Comparison of ENCODE assay signal across 8 mouse cellular contexts in genomic region chr2:126597279-126598241, GRCm38 (mm10). TPM values are rescaled to one million over a fixed set of nuclear protein-coding genes. Genes with fewer than 3 reads are reported as not detected.
DNase-seq lines count a peak whose midpoint lies in the region; ATAC-seq and TF ChIP-seq lines count a peak whose summit lies in the region.
"Had no signal": no experiment of that assay in that cellular context is flagged by ENCODE, and none has a peak within 500 bp of the region (broad histone marks: within the 10 kb centered on the region; RNA-seq: fewer than 3 reads in every experiment).

No protein-coding gene starts in this region.

- in situ Hi-C loops in Patski (cut with MboI; ENCODE audit: low pct_unique_long_range_greater_than_20kb) = loop anchor here (5.0 to 10.0 kb wide), 3 partner anchors 60 to 407 kb away; partner anchors contain the start of genes Ap4e1 and Usp50

- no peaks in the 10 kb centered on the region for H3K27me3 ChIP-seq in Patski
- H3K27me3 ChIP-seq in intestine, embryonic 15.5 days (replicated peaks) = no peaks in the 10 kb centered on the region
- no peaks in the 10 kb centered on the region for H3K27me3 ChIP-seq in splenic B cell, adult 2 months (ENCODE audit: control insufficient read depth, insufficient read depth, low read length, poor library complexity, severe bottlenecking)

- no peaks in the 10 kb centered on the region for H3K4me1 ChIP-seq in intestine, embryonic 15.5 days (replicated peaks)

- CTCF ChIA-PET in Patski (lab: Charles Lee) = interaction anchor here (1.0 to 2.0 kb wide), 3 partner anchors 47 to 184 kb away, joined by 3 to 7 read pairs (median 5); no protein-coding TSS in a partner anchor

- H3K9me3 ChIP-seq in intestine, embryonic 15.5 days = no peaks in the 10 kb centered on the region

- DNase-seq in lung, adult 18-20 months = peak; percentile 47 to 68
- DNase-seq in lung, postnatal 4 days = no peak
- peak; percentile 20 for DNase-seq in Patski (ENCODE audit: low read depth, low spot score)
- DNase-seq in splenic B cell, adult 2 months (ENCODE audit: low read depth, low spot score) = peak; percentile 56
- DNase-seq in cerebellum, postnatal 10 days = no peak
- no peak for DNase-seq in adrenal gland, adult 8-10 months
- DNase-seq: adrenal gland, postnatal 25 days had no signal

- no peaks in the 10 kb centered on the region for H3K36me3 ChIP-seq in intestine, embryonic 15.5 days
- H3K36me3 ChIP-seq in splenic B cell, adult 2 months (ENCODE audit: control insufficient read depth, insufficient read depth, low read length, poor library complexity, severe bottlenecking) = no peaks in the 10 kb centered on the region

- no peak for TF ChIP-seq CTCF in Patski (IDR thresholded peaks at IDR 0.05)

- ATAC-seq in Patski = peak; percentile 48
- peak; percentile 76 for ATAC-seq in intestine, embryonic 15.5 days

- no peak overlapping the region for H3K4me2 ChIP-seq in intestine, embryonic 15.5 days (replicated peaks)

- H3K27ac ChIP-seq in intestine, embryonic 15.5 days = no peak overlapping the region

- H3K9ac ChIP-seq in intestine, embryonic 15.5 days = no peak overlapping the region

- POLR2A ChIA-PET in Patski (lab: Charles Lee) = no interaction called here

- H3K4me3 ChIP-seq in intestine, embryonic 15.5 days (replicated peaks) = no peak overlapping the region

- WGBS in intestine, embryonic 15.5 days = 78% methylated on average over 20 of the region's 20 CpGs

RNA-seq across cellular contexts. Expression of gene Hdc, which starts 21.5 kb away (rescaled TPM):
- 0.12 TPM for polyA plus RNA-seq in Patski (2021)
- 3.0 TPM in 2 replicates for polyA plus RNA-seq in intestine, embryonic 15.5 days (2015; fragmentation: Nextera tagmentation; extraction: Ambion mirVana)
- 10 to 100 TPM in 2 of 4 experiments, 1 to 10 TPM in 2; 4.6 to 26.8 (median 8.9) TPM for total RNA-seq in adrenal gland, adult 8-10 months (2022)

RNA-seq across cellular contexts. Expression of gene Slc27a2, which starts 45.4 kb away (rescaled TPM):
- polyA plus RNA-seq in Patski (2021) = not detected
- 3.0 and 3.3 TPM in 2 replicates for polyA plus RNA-seq in intestine, embryonic 15.5 days (2015; fragmentation: Nextera tagmentation; extraction: Ambion mirVana)
- total RNA-seq in adrenal gland, adult 8-10 months (2022) = 10 to 100 TPM in 2 of 4 experiments, 1 to 10 TPM in 1, under 1 TPM in 1; 0.86 to 19.5 (median 7.6) TPM

Comparison
In these comparisons a context has a peak if more than half of its experiments do, and no peak if none do; other contexts are left out.
1. DNase-seq: peak in lung, adult 18-20 months (2 of 2), Patski (single experiment) and splenic B cell, adult 2 months (single experiment); none in lung, postnatal 4 days (0 of 2), cerebellum, postnatal 10 days (0 of 2) and adrenal gland, adult 8-10 months (single experiment).